Mouse (Mus musculus): ENCODE measurements around the gene Btbd8.

The Btbd8 gene

GRCm38 (mm10) chr5:107521897-107522296 is 84.1 kb downstream of the Btbd8 start:
- no peak for DNase-seq

- no peak for DNase-seq
Observed at GRCm38 (mm10) chr5:107524281-107524680, 86.5 kb downstream of the Btbd8 start.

GRCm38 (mm10) chr5:107528856-107529255 is 91.1 kb downstream of the Btbd8 start:
- no peak for DNase-seq

- no peak for DNase-seq
Observed at GRCm38 (mm10) chr5:107533590-107533989, 95.8 kb downstream of the Btbd8 start.

GRCm38 (mm10) chr5:107534581-107534980 is 96.8 kb downstream of the Btbd8 start, which contains the start of gene 1700028K03Rik:
Gene 1700028K03Rik, plus strand, starts transcription at chr5:107534709.
- DNase-seq, result no peak

GRCm38 (mm10) chr5:107541696-107542095 is 103.9 kb downstream of the Btbd8 start:
- DNase-seq, result peak; percentile 3

GRCm38 (mm10) chr5:107545927-107546326 is 108.1 kb downstream of the Btbd8 start:
- no peak for DNase-seq

GRCm38 (mm10) chr5:107547955-107548354 is 110.2 kb downstream of the Btbd8 start:
- DNase-seq, result no peak

- DNase-seq, result no peak
Observed at GRCm38 (mm10) chr5:107548444-107548843, 110.6 kb downstream of the Btbd8 start.

- no peak for DNase-seq
Observed at GRCm38 (mm10) chr5:107554336-107554735, 116.5 kb downstream of the Btbd8 start.

GRCm38 (mm10) chr5:107556969-107557368 is 119.2 kb downstream of the Btbd8 start:
- DNase-seq, result no peak

All from cerebellum, adult 8-10 months (tissue).